Mouse (Mus musculus): Measurements from ENCODE around the gene Crebzf. TPM values are rescaled to one million over a fixed set of nuclear protein-coding genes. Genes with fewer than 3 reads are reported as not detected.

The Crebzf gene
- polyA plus RNA-seq, 1 experiment from 2014 or later, result 35.0 TPM

Other genes starting within 250 kb of the Crebzf start
- not detected in 2 replicates for gene Ccdc83, start 177.0 kb upstream of the Crebzf start, polyA plus RNA-seq (2015; fragmentation: Nextera tagmentation; extraction: Ambion mirVana)
- gene Sytl2, start 140.5 kb upstream of the Crebzf start, polyA plus RNA-seq (2015; fragmentation: Nextera tagmentation; extraction: Ambion mirVana), result 9.4 and 9.9 TPM in 2 replicates
- 0.48 and 0.85 TPM in 2 replicates for gene Ccdc89, start 16.2 kb upstream of the Crebzf start, polyA plus RNA-seq (2015; fragmentation: Nextera tagmentation; extraction: Ambion mirVana)
- 137 and 140 TPM in 2 replicates for gene Tmem126a, start 14.5 kb downstream of the Crebzf start, polyA plus RNA-seq (2015; fragmentation: Nextera tagmentation; extraction: Ambion mirVana)
- 34.5 and 34.6 TPM in 2 replicates for gene Tmem126b, start 33.3 kb downstream of the Crebzf start, polyA plus RNA-seq (2015; fragmentation: Nextera tagmentation; extraction: Ambion mirVana)
- gene Dlg2, start 33.9 kb downstream of the Crebzf start, polyA plus RNA-seq (2015; fragmentation: Nextera tagmentation; extraction: Ambion mirVana), result 4.7 and 4.8 TPM in 2 replicates

Data from intestine, embryonic 15.5 days (tissue).